Mouse (Mus musculus): Measurements from ENCODE around the gene Gm17657.
A peak's percentile ranks its signal among the peaks of the same experiment; 100 is the strongest.
"Not testable (repeated sequence)": the region's sequence is repeated elsewhere in the genome, so short reads cannot be mapped to it uniquely, and the experiment has no call there.

Gm17657 gene

DNA sequence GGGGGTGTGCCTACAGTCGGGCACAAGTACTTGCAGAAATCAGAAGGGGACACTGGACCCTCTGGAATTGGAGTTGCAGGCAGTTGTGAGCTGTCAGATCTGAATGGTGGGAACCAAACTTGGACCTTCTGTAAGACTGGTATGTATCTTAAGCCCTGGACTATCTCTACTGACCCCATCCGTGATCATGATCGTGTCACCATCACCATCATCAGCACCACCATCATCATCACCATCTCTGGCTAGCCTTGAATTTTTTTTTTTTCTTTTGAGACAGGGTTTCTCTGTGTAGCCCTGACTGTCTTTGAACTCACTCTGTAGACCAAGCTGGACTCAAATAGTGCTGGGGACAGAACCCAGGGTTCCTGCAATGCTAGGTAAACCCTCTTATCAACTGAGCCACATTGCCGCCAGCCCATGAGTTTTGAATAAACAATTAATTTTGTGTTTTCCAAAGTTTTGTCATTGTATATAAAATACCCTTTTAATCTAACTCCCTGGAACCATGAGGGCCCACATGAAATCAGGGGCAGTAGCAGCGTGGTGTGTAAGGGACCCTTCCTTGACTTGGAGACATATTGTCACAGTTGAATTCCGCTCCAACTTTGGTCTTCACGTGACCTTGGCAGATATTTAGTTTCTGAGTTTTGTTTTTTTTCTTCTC, 47.3 kb downstream of the Gm17657 start:
- no peak for DNase-seq (ENCODE audit: low spot score in 2 of 2)

DNA sequence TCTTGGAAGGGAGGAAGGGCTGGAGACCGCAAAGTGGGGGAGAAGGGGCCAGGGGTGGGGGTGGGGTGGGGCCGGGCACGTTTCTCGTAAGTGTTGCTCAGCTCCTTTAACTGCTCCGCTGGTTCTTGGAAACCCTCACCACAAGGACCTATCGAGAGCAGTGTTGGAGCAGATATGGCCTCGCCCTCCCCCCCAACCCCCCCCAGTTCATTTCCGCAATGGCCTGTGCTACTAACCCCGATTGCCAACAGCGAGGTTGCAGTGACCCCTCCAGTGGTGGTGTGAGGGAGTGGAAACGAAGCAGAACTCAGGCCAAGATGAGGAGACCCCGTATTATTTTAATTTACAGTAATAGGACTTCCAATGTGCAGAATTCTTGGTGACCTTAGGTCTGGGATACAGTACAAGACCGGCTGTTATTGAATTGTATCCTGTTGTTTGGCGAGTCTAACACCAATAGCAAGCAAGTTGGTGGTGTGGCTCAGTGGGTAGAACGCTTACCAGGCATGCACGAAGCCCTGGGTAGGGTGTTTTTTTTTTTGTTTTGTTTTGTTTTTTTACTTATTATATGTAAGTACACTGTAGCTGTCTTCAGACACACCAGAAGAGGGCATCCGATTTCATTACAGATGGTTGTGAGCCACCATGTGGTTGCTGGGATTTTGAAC, 48.5 kb downstream of the Gm17657 start:
- no peak for DNase-seq (ENCODE audit: low spot score in 2 of 2)

DNA sequence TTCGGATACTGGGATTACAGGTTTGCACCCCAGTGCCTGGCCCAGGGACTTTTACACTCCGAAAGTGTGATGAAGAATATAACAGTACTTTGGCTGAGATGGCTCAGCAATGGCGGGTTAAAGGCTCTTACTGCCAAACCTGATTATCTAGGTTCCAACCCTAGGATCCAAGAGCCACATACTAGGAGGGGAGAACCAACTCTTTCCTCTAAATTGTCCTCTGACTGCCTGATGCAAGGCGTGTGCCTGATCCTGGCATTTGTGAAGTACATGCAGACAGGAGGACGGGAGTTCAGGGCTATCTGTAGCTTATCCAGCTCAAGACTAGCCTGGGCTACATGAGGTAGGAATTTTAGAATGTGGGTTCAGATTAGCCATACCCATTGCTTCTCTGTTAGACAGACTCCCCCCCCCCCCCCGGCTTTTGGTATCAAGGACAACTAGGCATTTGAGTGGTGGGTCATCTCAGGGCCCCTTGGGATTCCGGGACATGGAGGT, 49.1 kb downstream of the Gm17657 start:
- no peak for DNase-seq (ENCODE audit: low spot score in 2 of 2)

DNA sequence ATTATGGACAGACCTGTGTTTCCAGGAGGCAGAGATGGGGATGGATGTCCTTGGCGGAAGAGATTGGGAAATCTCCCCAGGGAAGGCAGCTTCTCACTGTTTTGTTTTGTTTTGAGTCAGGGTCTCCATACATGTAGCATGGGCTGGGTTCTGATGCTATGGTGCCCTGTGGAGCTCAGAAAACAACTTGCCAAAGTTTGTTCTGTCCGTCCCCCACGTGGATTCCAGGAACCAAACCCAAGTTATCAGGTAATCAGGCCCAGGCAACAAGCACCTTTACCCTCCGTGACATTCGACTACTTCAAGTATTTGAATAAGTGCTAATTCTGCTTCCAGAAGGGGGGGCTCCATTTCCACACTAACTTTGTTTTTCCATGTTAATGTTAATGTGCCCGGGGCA, 49.9 kb downstream of the Gm17657 start:
- no peak for DNase-seq (ENCODE audit: low spot score in 2 of 2)

DNA sequence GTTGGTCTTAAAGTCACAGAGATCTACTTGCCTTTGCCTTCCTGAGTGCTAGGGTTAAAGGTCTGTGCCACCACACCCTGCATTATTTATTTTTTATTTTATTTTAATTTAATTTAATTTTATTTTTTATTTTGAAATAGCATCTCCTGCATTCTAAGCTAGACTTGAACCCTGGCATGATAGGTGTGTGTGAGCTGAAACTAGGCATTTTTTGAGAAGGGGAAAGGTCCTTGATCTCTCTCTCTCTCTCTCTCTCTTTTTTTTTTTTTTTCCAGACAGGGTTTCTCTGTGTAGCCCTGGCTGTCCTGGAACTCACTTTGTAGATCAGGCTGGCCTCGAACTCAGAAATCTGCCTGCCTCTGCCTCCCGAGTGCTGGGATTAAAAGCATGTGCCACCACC, 50.5 kb downstream of the Gm17657 start:
- not testable (repeated sequence) for DNase-seq (ENCODE audit: low spot score in 2 of 2)

DNA sequence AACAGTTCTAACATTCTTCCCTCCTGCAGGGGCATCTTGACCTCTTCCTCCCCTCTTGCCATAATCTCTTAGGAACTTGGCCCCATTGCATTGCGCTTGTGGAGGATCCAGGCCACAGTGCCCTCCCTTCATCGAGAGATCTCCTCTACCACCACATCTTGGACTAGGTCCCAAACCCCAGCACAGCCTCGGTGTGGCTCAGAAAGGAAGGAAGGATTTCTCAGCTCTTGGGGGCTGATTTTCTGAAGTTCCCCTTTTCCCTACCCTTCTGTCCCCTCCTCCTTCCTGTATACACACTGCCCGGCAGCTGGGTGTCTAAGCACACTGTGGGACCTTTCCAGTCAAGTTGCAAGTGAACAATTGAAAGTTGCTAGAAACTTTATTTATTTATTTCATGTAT, 51.4 kb downstream of the Gm17657 start:
- DNase-seq (ENCODE audit: low spot score in 2 of 2) = peak; percentile 47 to 58

DNA sequence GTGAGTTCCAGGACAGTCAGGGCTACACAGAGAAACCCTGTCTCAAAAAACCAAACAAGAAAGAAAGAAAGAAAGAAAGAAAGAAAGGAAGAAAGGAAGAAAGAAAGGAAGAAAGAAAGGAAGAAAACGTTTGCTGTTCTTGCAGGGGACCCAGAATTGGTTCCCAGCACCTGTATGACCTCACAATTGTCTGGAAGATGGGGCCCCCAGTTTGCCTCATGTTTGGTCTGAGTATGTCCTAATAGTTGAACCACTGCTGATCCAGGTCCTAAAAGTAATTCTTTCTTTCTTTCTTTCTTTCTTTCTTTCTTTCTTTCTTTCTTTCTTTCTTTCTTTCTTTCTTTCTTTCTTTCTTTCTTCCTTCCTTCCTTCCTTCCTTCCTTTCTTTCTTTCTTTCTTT, 52.0 kb downstream of the Gm17657 start:
- not testable (repeated sequence) for DNase-seq (ENCODE audit: low spot score in 2 of 2)

DNA sequence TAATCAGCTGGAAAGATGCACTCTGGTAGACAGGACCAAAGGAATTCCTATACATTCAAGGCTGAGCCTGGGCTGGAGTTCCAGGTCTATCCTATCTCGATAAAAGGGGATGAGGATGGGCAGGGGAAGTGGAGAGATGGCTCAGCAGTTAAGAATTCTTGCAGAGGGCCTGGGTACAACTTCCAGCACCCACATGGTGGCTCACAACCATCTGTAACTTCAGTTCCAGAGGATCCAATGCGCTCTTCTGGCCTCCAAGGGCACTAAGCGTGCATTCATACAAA, 52.4 kb downstream of the Gm17657 start:
- DNase-seq (ENCODE audit: low spot score in 2 of 2) = no peak

DNA sequence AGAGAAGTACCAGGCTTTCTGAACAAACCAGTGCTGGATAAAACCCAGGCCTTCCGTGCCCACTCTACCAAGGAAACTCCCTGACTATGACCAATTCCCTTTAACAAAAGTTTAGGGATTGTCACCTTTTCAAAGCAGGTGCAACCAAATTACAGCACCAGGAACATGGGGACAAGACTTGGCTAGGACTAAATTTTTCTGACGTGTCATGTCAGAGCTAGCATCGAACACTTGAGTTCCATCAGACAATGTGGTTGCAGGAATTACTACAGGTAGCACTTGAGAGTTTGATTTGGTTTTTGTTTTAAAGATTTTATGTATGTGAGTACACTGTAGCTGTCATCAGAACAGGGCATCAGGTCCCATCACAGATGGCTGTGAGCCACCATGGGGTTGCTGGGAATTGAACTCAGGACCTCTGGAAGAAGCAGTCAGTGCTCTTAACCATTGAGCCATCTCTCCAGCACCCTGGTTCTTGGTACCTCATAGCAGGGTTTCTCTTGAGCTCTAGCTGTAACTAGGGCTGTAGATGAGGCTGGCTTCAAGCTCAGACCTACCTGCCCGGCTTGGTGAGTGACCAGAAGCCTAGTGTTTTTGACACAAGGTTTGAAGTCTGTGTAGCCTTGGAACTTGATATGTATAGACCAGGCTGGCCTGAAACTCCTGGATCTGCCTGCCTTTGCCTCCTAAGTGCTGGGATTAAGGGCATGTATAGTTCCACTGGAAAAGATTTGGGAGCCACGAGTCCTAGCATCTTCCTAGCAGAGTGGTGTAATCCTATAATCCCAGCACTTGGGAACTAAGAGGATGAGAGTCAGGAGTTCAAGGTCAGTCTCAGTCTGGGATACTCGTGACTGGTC, 53.0 kb downstream of the Gm17657 start:
- no peak for DNase-seq (ENCODE audit: low spot score in 2 of 2)

DNA sequence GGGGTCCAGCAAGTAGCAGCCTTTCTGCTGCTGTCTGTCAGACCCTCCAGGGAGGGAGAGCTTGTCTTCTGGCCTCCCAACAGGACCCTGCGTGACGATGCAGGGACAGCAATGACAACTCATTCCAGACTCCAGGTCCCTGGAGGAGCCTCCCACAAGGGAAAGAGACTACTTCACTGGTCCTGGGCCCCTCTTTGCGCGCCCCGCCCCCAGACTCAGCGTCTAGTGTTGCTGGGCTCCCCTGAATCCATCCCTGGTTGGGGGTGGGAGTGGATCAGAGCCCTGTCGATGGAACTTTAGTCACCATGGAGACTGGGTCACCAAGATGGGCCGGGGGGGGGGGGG, 54.7 kb downstream of the Gm17657 start:
- no peak for DNase-seq (ENCODE audit: low spot score in 2 of 2)

DNA sequence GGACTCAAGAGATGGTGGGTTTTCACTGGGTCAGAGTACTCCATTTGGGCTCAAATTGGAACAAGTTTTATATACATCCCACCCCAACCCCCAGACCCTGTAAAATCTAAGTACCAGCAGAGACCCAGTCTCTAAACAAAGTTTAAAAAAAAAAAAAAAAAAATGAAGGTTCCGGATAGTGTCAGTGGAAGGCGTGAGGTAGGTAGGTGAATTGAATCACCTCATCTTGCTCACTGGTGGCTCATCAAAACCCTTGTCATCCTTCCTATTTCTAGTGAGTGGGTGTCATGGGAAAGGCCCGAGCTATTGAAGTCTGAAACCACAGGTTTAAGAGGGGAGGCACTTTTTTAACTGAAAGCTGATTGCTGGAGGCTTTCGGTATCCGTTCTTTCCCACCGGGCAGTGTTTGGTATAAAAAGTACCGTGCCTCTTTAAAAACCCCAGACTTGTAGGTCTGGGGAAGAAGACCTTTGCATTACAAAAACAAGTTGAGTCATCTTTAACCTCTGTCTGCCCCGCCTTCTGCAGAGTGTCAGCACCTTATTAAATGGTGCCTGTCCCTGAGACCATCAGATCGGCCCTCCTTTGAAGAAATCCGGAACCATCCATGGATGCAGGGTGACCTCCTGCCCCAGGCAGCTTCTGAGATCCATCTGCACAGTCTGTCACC, 55.2 kb downstream of the Gm17657 start:
- DNase-seq (ENCODE audit: low spot score in 2 of 2) = peak; percentile 77 to 80

DNA sequence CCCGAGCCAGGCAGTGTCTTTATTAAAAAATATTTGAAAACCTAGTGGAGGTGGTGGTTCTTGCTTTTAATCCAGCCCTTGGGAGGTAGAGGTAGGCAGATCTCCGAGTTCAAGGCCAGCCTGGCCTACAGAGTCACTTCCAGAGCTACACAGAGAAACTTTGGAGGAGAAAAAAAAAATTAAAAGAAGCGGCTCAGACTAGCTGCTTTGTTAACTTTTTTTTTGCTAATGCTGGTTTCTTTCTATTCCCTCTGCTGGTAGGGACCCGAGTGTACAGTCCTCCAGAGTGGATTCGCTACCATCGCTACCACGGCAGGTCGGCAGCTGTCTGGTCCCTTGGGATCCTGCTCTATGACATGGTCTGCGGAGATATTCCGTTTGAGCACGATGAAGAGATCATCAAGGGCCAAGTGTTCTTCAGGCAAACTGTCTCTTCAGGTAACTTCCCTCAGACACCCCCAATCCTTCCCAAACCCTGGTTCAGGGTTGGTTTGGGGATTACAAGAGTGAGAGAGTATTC, 55.9 kb downstream of the Gm17657 start:
- peak in 1 of 2 experiments; percentile 37 for DNase-seq (ENCODE audit: low spot score in 2 of 2)

DNA sequence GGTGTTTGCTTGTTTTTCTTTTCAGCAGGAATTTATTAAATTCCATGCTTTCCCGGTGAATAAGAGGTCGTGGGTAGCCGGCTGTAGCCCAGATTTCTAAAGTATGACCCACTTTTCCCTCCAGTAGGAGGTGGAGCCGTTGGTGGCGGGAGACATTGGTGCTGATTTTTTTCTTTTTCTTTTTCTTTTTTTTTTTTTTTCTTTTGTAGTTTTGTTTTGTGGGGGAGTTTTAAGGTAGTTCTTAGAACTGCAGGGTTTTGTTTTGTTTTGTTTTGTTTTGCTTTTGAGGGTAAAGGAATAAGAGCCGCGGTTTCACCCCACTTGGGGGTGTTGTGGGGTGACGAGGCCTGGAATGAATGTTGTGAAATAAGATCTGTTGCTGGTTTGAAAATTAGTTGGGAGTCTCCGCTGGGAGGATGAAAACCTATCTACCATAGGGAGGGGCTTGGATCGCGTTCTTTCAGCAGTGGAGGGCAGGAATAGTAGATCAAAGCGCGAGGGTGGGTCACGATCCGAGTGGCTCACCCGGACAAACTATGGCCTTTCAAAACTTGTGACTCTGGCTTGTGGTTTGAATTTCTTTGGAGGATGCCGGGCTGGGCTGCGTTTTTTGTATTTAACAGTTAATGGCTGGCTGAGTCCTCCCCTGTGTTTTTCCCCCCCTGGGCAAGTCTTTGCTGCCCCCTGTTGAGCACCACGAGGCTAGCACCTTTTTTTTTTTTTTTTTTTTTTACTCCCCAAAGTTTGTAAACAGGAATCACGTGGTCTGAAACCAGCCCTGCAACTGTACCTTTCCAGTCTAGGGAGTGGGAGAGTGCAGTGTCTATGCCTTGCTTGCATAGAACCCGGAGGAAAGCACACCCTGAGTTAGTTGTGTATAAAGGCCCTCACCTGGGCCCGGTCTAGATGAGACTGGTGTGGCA, 56.9 kb downstream of the Gm17657 start:
- DNase-seq (ENCODE audit: low spot score in 2 of 2) = peak; percentile 72 to 74

DNA sequence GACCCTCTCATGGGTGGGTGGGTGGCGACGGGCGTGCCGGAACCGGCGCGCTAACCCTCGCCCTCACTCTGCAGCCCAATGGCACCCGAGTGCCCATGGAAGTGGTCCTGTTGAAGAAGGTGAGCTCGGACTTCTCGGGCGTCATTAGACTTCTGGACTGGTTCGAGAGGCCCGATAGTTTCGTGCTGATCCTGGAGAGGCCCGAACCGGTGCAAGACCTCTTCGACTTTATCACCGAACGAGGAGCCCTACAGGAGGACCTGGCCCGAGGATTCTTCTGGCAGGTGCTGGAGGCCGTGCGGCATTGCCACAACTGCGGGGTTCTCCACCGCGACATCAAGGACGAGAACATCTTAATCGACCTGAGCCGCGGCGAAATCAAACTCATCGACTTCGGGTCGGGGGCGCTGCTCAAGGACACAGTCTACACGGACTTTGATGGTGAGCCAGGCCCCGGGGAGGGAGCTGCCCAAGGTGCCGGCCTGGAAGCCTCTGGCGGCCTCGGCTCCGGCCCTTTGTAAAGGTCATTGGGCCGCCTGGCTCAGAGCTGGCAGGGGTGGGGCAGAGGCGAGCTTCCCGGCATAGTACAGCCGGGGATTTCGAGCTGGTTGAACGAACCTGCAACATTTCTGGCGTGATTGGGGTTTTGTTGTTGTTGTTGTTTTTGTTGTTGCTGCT, 57.7 kb downstream of the Gm17657 start:
- DNase-seq (ENCODE audit: low spot score in 2 of 2) = peak in 1 of 2 experiments; percentile 42

DNA sequence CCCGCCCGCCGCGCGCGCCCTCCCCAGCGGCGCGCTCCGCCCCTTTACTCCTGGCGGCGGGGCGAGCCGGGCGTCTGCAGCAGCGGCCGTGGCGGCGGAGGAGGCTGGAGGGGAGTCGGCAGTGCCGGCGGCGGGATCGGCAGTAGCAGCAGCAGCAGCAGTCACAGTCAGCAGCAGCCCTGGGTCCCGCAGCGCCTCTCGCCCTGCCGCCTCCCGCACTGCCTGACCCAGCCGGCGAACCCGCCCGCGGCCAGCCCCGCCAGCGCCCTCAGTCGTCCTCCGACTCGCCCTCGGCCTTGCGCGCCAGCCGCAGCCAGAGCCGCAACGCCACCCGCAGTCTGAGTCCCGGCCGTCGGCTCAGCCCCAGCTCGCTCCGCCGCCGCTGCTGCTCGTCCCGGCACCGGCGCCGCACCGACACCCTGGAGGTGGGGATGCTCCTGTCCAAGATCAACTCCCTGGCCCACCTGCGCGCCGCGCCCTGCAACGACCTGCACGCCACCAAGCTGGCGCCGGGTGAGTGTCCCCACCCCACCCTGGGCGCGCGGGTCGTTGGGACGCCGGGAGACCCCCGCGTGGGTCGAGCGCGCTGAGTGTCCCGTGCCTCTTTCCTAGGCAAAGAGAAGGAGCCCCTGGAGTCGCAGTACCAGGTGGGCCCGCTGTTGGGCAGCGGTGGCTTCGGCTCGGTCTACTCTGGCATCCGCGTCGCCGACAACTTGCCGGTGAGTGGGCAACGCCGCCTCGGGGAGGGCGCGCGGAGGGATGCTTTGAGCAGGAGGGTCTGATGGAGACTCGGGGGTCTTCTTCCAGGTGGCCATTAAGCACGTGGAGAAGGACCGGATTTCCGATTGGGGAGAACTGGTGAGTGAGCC, 58.5 kb downstream of the Gm17657 start, which contains the start of gene Pim1:
Gene Pim1, plus strand, starts transcription at position 41 of the 869 bp plus-strand sequence.
- DNase-seq (ENCODE audit: low spot score in 2 of 2) = peak; percentile 45 to 63

DNA sequence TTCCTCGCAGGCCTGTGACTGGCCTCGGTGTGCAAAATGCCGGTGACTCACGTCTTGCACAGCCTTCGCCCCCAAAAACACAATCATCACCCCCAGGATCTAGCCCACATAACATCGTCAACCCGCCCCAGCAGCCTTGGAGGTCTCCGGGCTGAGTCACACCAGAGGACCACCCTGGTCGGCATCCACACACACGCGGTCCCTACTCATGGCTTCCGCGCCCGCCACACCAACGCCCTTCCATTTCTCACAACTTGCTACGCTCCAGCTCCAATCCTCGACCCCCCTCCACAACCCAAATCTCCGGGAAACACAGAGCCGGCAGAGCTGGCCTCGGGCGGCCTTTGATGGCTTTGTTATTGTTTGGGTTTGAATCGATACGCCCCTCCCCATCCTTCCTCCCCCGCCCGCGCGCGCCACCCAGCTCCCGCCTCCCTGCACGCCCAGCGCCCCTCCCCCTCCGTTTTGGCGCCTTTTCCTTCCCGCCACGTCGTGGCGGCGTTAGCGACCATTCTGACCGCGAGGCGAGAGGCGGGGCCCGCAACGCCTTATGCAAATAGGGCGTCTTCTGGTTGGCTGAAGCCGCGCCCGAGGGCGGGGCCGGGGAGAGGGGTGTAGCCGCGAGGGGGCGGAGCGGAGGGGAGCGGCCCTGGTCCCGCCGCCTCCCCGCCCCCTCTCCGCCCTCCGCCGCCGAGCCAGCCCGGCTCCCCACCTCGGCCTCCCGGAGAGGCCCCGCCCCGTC, 59.3 kb downstream of the Gm17657 start:
- DNase-seq (ENCODE audit: low spot score in 2 of 2) = peak; percentile 98 to 99

DNA sequence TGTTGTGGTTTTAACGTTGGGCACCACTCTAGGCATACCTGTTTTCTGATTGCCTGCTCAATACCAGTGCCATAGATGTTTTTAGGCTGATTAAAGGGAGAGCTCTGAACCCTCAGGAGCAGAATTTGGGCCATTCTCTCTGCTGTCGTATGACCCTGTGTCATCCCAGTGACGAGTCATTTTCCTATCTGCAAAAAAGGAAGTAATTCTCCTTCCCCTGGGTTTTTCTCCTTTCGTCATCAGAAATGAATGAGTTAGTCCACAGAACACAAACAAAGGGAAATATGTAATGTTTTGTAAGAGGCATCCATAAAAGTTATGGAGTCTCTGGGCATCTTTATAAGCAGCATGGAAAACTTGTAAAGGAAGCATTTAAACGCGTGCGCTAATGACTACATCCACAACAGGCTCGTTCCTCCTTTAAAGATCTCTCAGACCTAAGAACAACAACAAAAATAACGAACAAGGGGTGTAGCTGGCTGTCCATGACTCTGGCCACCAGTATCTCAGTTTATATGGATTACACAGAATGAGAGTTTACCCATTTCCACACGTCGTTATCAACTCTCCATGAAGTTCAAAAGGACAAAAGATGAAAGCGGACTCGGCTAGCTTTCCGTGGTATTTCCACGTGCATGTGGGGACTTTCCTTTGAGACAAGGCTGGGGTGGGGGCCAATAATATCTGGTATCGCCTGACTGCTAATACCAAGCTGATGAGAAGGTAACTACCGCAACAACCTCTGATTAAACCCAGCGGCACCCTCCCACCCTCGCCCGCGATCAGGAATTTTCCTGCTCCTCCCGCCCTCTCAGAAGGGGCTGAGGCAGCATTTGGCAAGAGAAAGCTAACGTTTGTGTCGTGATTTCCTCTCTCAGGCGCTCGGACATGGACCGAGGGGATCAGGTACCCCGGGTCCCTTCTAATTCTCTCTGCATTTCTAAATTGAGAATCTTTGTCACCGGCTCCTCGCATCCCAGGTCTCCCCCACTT, 60.2 kb downstream of the Gm17657 start:
- DNase-seq (ENCODE audit: low spot score in 2 of 2) = no peak

All from spleen, postnatal 36 days (tissue).